Mouse (Mus musculus) granulocyte monocyte progenitor cell, adult 5-6 weeks (primary cell): ENCODE measurements around the gene Col4a6. TPM values are rescaled to one million over a fixed set of nuclear protein-coding genes. Genes with fewer than 3 reads are reported as not detected.

Experiments
- ATAC-seq: replicated peaks from 2 replicates; pipeline ENCODE4 v1.8.0; 2016; ENCODE audit warnings: mild to moderate bottlenecking, moderate TSS enrichment, inconsistent platforms; ENCODE audit not compliant: poor library complexity, severe bottlenecking
- total RNA-seq, 2 experiments: library from RNA; stranded (forward) in 1 of 2; stranded (reverse) in 1 of 2; fragments of 200-712, 200-1000 nt in 1 of 2; fragments of >200 nt in 1 of 2; fragmentation: Nextera tagmentation in 1 of 2; gene quantifications; 2 replicates each; pipeline ENCODE4 v1.2.3; 2014 to 2017

Gene Col4a6
- not detected in 2 replicates for total RNA-seq (2014; fragmentation: Nextera tagmentation)
- not detected in 2 replicates for total RNA-seq (2017)

DNA sequence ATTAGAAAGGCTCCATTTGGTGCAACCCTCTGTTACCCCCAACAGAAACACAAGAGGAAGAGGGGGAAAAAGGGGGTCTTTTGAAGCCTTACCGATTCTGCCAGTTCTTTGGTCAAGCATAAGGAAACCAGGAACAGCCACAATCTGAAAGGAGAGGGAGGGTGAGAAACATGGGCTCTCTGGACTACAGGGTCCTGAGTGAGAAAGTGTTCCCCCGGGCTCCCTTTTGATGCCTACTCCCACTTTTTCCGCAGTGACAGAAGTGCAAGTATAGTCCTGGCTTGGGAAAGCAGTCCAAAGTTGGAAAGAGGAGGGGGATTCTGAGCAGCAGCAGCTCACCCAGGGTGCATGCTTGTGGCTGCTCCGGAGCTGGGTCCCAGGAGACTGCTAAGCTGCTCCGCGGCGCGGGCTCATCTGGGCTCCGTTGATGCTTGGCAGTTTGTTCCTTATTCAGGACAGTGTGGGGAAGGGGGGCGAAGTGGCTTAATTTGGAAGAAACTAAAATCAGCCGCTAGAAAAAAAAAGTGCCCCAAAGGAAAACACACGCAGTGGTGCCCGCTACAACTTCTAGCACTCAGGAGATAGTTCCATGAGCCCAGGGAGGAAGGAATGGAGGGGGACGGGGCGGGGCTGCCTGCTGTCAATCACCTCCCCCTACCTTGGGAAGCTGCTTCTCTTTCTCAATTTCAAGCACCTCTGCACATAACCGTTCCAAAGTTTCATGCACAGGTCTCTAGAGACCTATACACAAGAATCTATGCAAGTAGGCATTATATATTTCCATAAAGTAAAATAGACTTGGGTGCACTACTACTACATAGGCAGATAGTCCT lies at the start of gene Col4a6:
Gene Col4a6 (minus strand): TSS at position 607 of the 833 bp plus-strand sequence.
- ATAC-seq = peak; percentile 34

DNA sequence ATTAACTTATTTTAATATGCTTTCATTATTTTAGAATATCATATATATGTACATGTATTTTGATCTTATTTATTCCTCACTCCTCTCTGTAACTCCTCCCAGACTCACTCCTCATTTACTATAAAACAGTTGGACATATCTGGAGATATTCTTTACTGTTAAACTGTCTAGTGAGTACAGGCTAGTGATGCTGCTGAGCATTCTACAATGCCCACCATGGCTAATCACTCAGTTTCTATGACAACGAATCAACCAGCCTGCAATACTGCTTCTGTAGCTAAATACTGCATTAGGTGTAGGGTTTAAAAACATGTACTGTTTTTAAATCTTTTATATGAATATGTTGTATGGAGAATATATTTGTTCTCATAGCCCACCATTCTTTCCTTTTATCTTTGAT lies 29.2 kb upstream of the Col4a6 start:
- ATAC-seq = no peak

DNA sequence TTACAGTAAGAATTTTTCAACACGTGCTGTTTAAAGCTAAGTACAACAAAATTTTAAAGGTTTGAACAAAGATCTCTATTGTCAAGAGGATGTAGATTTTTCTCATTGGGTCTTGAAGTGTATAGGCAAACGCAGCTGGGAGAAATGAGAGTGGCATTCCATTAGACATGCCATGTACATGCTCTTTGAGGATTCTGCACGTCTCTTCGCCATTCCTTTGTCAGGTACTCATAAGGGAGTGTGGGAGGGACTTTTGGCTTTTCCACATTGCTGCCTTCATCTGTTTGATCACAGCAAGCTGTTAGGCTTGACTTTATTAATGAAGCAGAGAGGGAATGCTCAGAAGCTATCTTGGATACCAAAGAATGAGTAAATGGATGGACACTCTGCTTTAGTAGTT lies 20.7 kb upstream of the Col4a6 start:
- ATAC-seq = no peak

DNA sequence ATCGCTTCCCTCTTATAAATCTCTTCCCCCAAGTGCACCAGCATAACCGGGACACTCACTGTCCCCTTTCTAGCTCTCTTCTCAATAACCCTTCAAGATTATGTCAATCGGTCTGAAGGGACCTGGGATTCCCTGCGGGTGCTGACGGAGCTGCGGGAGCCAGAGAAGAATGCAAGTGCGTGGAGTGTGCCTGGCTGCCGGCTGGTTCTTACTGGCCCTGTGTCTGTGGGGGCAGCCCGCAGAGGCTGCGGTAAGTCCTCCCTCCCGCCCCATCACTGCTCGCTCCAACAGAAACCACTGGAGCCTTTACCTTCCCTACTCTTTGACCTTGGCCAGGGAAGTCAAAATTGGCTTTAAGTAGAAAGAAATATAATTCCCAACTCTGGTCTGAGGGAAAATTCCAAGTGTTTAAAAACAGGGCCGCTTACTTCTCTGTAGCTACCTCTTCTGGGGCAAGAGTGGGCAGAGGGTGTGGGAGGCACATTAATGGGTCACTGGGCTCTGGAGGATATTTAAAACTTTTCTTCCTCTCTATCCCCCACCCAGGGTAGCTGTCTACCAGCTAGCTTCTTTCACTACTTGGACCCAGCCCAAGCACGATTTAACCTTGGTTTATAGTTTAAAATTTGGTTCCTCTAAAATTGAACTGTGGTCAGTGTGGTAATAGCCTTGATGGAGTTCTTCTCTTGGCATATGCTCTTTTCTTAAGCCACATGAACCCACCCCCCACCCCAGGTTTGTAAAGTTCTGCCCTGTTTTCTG lies 1.9 kb upstream of the Col4a6 start:
- peak; percentile 71 for ATAC-seq

DNA sequence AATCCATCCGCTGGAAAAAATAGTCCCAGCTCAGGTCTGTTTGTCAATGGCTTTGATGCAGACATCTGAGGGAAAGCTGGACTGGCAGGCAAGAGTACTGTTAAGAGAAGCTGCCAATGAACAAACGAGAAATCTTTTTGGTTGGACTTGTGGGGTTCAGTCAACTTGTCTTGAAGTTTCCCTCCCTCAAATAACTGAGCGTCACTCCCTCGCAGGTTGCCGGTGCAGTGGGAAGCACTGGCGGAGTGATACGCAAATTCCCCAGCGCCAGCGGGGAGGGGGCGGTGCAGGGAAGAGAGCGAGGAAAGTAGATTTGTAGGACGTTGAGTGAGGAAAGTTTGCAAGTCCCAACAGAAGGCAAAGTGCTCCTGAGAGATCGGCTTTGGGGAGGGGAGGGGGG lies 1.2 kb upstream of the Col4a6 start, which contains the start of gene Col4a5:
Gene Col4a5 (plus strand): TSS at position 276 of the 400 bp plus-strand sequence.
- peak; percentile 67 for ATAC-seq

DNA sequence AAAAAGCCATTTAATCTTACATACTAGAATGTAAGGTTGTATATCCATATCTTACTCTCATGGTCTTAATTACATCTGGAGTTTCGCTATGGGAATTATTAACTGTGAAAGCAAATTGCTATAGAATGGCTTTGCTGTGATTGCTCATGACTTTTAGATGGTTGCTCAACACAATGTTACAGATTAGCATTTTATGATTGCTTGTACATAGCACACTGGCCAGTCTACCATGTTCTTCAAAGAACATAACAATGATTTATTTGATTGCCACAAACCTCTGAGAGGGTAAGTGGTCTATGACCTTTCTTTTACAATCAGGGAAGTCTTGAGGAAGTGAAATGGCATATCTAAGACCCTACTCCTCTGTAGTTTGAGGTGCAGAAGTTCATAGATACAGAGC lies 25.9 kb downstream of the Col4a6 start:
- ATAC-seq = no peak

DNA sequence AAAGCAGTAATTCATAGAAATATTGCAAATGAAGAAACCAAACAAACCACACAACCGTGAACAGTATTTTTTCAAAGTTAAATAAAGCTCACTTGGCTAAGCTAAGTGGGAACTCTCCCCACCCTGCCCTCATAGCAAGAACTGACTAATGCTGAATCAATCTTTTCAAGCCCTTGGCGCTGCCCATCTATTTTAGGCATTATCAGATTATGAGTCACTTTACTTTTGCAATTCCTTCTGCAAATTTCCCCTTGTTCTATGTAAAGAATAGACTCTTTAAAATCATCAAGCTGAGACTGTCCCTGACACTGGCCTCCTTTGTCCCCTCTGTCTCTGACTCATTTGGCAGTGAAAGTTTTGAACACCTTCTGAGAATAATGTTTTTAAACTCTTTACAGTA lies 34.5 kb downstream of the Col4a6 start:
- no peak for ATAC-seq

DNA sequence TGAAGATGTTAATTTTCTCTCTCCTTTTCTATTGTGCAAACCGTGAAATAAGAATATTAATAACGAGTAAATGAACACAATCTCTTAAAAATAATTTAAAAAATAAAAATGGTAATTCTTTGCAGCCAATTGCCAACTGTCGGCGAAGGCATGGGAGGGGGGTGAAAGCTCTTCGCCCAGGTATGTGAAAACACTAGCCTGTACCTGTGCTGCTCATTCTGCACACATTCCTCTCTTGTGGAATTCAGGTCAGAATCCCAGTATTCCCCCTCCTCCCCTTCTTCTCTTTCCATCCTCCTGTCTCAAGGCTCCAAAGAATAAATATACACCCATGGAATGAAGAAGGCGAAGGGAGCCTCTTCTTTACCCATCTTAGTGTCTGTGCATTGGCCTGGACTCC lies 37.1 kb downstream of the Col4a6 start:
- no peak for ATAC-seq

DNA sequence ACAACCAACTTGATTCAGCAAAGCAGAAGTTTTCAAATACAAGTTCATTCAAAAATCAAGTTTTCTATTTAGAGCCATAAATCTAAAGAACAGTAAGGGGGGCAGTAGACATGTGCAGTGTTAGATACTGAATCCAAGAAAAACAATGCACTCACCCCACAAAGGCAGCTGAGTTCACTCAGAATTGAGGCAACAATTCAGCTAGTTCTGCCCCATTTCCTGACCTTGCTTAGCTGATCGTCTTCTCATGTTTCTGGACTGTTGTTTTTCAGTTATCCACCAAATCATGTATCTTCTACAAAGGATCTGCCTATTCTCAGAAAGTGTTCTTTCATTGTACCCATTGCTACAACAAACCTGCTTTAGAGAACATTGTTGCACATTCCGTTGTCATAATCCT lies 58.6 kb downstream of the Col4a6 start:
- ATAC-seq = no peak

DNA sequence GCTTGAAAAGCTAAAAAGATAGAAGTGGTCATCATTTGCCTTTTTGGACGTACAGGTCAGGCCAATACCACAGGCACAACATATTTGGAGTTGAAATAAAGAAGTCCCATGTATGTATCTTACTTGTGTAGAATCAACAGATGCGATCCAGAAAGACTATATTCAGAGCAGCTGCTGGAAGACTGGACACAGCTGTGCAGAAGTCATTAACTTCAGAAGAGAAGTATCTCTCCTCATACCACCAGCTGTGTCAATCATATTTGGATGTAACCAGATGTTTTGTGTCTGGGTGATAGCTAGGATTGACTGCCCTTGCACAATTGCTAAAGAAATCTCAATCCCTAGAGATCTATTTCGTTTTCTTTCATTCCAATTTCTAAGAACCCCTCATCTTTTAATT lies 77.6 kb downstream of the Col4a6 start:
- ATAC-seq = no peak

DNA sequence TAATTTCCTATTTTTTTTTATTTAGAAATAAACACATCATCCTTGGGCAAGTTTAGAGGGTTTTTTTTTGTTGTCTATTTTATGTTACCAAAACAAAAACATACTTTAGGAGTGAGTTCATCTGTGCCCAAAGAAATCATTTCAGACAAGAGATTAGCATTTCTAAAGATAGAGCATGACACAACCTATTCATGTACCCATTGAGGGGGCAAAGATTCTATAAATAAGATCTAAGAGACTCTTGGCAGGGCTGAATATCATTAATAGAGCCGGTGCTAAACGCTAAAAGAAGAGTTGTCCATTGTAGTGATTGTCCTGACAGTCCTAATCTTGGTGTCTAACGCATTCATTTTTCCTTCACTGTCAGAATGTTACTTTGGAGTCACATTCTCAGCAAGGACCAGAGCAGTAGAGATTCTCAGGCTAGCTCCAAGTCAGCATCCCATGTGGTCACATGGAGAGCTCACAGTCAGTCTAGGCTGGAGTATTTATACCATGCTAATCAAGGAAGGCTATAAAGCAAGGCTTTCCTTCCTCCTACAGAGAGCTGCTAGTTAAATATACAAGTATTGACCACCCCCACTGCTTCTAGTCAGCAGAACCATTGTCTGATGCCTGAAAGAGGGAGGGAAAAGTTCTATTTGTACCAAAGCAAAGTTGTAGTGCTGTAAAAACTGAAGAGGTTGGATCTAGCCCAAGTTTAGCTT lies 88.3 kb downstream of the Col4a6 start:
- ATAC-seq = no peak

DNA sequence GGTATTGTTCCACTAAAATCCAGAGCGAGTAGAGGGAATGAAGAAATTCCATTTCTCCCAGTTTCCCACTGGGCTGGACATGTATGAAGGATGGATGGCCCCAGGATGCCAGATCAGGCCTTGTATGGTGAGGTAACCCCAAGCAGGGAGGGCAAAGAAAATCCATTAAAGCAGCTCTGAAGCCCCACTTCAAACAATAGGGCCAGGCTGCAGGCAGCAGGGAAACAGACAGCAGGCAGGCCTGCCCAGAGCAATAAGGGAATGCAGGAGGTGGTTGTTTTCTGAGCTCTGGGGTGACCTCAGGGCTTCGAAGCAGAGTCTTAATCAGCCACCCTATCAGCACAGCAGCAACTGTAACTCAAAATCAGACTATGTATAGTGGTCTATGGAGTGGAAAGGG lies 89.2 kb downstream of the Col4a6 start:
- no peak for ATAC-seq

DNA sequence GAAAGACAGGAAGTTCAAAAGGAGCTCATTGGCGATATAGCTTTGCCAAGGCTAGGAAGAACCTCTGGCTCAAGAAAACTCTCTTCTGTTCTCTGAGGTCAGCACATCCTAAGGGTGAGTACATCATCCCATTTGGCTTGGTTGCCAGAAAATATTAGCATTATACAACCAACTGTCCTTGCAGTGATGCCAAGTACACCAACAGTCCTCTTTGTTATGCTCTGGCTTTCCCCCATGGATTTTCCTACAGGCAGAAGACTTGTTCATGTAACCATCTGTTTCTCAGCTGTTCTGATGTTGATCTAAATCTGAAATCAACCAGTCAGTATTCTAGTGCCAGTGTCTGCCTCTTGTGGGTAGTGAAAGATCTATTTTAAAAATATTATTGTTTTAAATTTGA lies 103.6 kb downstream of the Col4a6 start:
- ATAC-seq = no peak

DNA sequence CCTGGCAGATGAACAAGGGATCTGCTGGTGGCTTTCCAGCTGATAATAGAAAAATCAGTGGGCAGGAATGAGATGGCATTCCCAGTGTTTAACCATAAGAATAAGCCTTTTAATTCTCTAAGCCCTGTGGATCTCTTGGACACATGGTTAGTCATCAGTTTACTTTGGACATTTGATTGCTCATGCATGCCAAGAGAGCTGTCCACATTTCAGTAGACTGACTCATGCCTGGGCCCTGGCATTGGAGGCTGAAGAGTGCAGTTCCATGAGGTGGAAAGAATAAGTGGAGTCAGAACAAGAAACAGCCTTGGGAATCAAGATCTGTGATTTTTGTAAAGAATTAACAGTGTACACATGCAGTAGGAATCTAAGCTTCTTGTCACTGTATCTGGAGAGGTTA lies 110.5 kb downstream of the Col4a6 start:
- ATAC-seq = no peak

DNA sequence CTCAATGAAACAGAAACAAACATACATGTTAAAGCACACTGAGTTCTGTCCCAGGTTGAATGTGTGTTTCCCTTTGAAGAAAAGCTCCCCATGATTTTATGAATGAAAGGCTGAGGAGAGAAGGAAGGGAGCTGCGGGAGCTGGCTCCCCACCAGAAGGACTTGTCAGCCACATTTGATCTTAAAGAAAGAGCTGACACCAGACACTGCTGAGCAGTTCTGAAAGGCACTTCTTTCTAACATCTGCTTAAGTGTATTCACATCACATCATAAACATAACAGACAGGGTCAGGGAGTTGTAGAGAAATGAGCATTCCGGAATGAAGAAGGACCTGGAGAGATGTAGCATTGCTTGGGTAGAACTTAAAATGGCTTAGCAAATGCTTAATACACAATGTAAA lies 132.5 kb downstream of the Col4a6 start:
- no peak for ATAC-seq

DNA sequence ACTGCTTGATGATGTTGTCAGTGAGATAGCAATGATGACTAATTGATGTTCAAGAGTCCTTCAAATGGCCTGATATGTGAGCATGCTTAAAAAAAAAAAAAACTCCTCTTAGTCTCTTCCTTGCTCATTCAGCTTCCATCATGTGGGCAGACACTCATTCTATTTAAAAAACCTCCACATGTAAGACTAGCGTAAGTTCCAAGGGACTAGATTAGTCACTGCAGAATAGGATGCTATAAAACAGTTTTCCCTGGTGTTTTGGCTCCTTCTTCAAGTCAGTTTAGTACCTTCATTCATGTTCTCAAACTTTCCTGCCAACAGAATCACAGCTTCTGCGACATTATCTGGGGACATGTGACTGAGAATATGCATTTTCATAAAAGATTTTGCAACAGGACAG lies 145.8 kb downstream of the Col4a6 start:
- no peak for ATAC-seq

DNA sequence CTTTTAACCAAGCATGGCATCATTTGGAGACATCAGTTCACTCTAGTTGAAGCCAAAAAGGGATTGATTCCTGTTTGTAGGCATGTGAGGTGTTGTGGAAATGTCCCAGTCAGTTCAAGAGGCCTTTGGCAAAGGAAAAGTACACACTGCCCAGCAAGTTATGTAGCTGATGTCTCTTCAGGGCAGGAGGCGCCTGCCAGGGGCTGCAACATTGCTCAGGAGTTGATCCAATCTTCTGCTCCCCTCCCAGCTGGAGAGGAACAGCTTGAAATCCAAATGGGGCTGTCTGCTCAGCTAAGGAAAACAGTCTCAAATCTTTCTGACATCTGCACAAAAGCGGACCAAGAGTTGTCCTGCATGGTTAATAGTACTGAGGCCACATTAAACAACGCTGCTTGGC lies 149.7 kb downstream of the Col4a6 start:
- ATAC-seq = no peak

DNA sequence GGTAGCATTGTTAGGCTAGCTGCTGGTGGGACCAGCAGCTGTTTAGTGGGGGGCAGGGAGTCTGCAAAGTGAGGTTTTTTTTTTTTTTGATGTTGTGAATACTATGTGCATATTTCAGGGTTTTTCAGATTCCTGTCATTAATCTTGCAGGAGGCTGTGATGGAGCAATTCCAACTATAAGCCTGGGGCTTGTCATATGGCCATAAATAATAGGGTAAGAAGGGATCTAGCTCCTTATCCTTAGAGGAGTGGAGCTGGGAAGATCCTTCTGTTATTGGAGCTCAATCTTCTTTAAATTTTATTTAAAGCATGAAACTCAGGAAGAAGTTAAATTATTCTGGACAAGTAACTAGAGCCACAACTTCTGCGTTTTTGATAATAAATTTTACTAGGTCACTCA lies 157.7 kb downstream of the Col4a6 start:
- ATAC-seq = no peak

DNA sequence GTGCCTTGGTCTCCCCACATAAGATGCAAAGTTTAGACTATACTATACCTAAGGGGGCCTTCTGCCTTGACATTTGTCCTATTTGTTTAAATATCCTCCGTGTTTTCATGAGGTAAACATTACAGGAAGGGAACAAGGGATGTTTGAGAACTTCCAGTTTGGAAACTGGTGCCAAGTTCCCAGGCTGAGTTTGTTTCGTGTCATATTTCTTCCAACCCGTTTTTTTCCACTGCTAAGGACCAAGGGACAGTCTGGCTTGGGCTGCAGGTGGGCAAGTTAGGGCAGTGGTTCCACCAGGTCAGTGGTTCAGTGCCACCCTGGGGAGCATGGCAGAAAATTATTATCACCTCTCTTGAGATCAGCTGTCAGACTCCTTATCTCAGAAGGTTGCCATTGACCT lies 158.1 kb downstream of the Col4a6 start:
- no peak for ATAC-seq

DNA sequence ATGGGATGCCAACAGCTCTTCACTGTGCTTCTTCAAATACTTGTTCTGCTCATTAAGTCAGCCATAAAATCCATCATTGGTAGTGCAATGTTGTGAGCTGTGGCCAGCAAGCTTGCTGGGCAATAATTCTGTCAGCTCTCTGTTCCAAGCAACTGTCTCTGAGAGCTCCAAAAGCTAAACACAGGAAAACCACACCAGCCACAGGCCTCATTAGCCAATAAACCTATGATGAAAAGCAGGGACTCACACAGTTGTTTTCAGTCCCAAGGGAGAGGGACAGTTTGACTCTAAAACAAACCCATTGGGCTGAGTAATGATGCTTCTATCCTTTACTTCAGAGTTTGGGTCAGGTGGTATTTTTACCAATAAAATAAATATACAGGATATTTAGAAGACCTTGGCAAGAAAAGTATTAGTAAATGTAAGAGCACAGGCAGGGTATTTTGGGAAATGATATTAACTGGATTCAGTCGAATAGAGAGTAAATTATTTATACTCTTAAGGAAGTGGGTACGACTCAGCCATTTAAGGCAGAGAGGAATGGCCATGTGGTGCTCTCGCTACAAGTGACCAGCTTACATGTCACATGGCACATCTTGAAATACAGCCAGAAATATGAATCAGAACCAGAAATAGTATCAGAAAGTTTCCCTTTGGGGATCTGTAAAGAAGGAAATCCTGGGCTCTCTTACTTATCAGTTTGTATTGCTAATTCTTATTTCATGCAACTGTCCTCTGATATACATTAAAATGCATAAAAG lies 181.0 kb downstream of the Col4a6 start:
- ATAC-seq = peak; percentile 99
